In the genomic region with DNA sequence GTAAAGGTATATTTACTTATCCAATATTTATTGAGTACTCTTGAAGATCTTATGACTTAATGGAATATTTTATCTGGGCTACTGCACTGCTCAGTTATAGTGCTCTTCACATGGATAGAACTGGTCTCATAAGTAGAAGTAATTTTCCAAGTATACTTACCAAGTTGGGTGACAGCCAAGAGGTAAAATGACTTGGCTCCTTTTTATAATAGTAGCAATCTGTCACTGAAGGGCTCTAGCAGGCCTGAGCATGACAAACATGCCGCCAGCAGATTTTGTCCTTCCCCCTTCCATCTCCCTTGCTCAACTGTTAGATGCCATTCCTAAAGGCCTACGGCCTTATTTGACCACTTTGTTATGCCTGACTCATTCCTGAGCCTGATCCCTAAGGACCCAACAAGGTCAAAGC, we compare ENCODE assay signal across 17 mouse cellular contexts. TPM values are rescaled to one million over a fixed set of nuclear protein-coding genes. Genes with fewer than 3 reads are reported as not detected.
DNase-seq lines count a peak whose midpoint lies in the region; ATAC-seq and TF ChIP-seq lines count a peak whose summit lies in the region.
"Had no signal": no experiment of that assay in that cellular context is flagged by ENCODE, and none has a peak within 500 bp of the region (broad histone marks: within the 10 kb centered on the region; RNA-seq: fewer than 3 reads in every experiment).

No protein-coding gene starts in this region.

- H3K4me1 ChIP-seq in kidney, adult 2 months (ENCODE audit: control insufficient read depth, insufficient read depth, low read length): 0 out of 2 replicates have a peak, but pooled peaks cover 3% of the 10 kb centered on the region
- H3K4me1 ChIP-seq in kidney, embryonic 14.5 days (ENCODE audit: control insufficient read depth, insufficient read depth, low read length): no peaks in the 10 kb centered on the region
- 0 out of 4 replicates have a peak, but pooled peaks cover 0 to 6% of the 10 kb centered on the region in 2 experiments for H3K4me1 ChIP-seq in MEL (ENCODE audit: control insufficient read depth in 1 of 2, insufficient read depth in 2 of 2, low read length in 2 of 2)
- no peaks in the 10 kb centered on the region; the same call in 1 of the 2 replicates for H3K4me1 ChIP-seq in embryonic fibroblast, embryonic 13.5 days (ENCODE audit: control insufficient read depth, insufficient read depth, low read length)

- TF ChIP-seq RAD21 in MEL (IDR thresholded peaks at IDR 0.05; ENCODE audit: low read depth, low read length): no peak

- no peak overlapping the region for H3K4me2 ChIP-seq in kidney, embryonic 14.5 days (replicated peaks; ENCODE audit: low read depth, low read length)
- H3K4me2 ChIP-seq: hindbrain, embryonic 15.5 days; neural tube, embryonic 15.5 days had no signal

- H3K27me3 ChIP-seq in kidney, adult 2 months (replicated peaks; ENCODE audit: control insufficient read depth, insufficient read depth, low read length): no peaks in the 10 kb centered on the region
- no peaks in the 10 kb centered on the region for H3K27me3 ChIP-seq in kidney, embryonic 14.5 days (ENCODE audit: control insufficient read depth, insufficient read depth, low read length)
- H3K27me3 ChIP-seq in MEL (ENCODE audit: control insufficient read depth in 1 of 2, insufficient read depth in 2 of 2, low read length in 2 of 2): no peaks in the 10 kb centered on the region; a peak in 1 of 4 replicates
- H3K27me3 ChIP-seq: hindbrain, embryonic 15.5 days; neural tube, embryonic 15.5 days had no signal

- H3K9me3 ChIP-seq in kidney, embryonic 14.5 days (ENCODE audit: control insufficient read depth, low read length): no peaks in the 10 kb centered on the region
- no peaks in the 10 kb centered on the region for H3K9me3 ChIP-seq in MEL (replicated peaks; ENCODE audit: insufficient read depth, low read length)
- H3K9me3 ChIP-seq: hindbrain, embryonic 15.5 days; neural tube, embryonic 15.5 days had no signal

- 63% methylated on average over 2 of the region's 2 CpGs for WGBS in kidney, adult 2 months
- WGBS in kidney, embryonic 14.5 days: 88% methylated on average over 2 of the region's 2 CpGs

- ATAC-seq in kidney, embryonic 14.5 days (ENCODE audit: low FRiP score, low TSS enrichment): no peak
- no peak for ATAC-seq in granulocyte monocyte progenitor cell, adult 5-6 weeks (replicated peaks; ENCODE audit: poor library complexity, severe bottlenecking)
- ATAC-seq: CD4-positive, CD25-positive, alpha-beta regulatory T cell, adult 4 months had no signal

- no peak for TF ChIP-seq POLR2A in kidney, adult 2 months (IDR thresholded peaks at IDR 0.05; ENCODE audit: low read depth, low read length)
- no peak for TF ChIP-seq POLR2A in MEL (IDR thresholded peaks at IDR 0.05; ENCODE audit: control insufficient read depth in 1 of 2, insufficient read depth in 1 of 2, low read depth in 1 of 2, low read length in 2 of 2, poor library complexity in 1 of 2)
- TF ChIP-seq POLR2A in embryonic fibroblast, embryonic 13.5 days (IDR thresholded peaks at IDR 0.05; ENCODE audit: low read depth, low read length): no peak

- intact Hi-C loops in left cerebral cortex, postnatal 14 days (cut with DNase I): no loop called here

- H3K9ac ChIP-seq in kidney, embryonic 14.5 days (ENCODE audit: low read depth, low read length): no peak overlapping the region
- no peak overlapping the region for H3K9ac ChIP-seq in MEL (ENCODE audit: control insufficient read depth, low read depth, low read length, poor library complexity, severe bottlenecking)
- H3K9ac ChIP-seq: hindbrain, embryonic 15.5 days; neural tube, embryonic 15.5 days had no signal

- no peak overlapping the region for H3K4me3 ChIP-seq in kidney, adult 2 months (ENCODE audit: insufficient read depth, low read depth, low read length)
- no peak overlapping the region for H3K4me3 ChIP-seq in kidney, embryonic 14.5 days (ENCODE audit: low read length)
- H3K4me3 ChIP-seq in MEL (ENCODE audit: control insufficient read depth in 1 of 2, insufficient read depth in 1 of 2, low read depth in 2 of 2, low read length in 2 of 2): no peak overlapping the region
- H3K4me3 ChIP-seq in embryonic fibroblast, embryonic 13.5 days (ENCODE audit: insufficient read depth, low read length): no peak overlapping the region
- H3K4me3 ChIP-seq: hindbrain, embryonic 15.5 days; neural tube, embryonic 15.5 days had no signal

- H3K27ac ChIP-seq in kidney, adult 2 months (ENCODE audit: insufficient read depth, low read depth, low read length): no peak overlapping the region
- H3K27ac ChIP-seq in kidney, embryonic 14.5 days (ENCODE audit: low read depth, low read length): no peak overlapping the region
- H3K27ac ChIP-seq in MEL (ENCODE audit: control insufficient read depth, low read depth, low read length): no peak overlapping the region
- peak overlapping the region; percentile 38; the same call in 1 of the 2 replicates for H3K27ac ChIP-seq in embryonic fibroblast, embryonic 13.5 days (ENCODE audit: insufficient read depth, low read length)
- H3K27ac ChIP-seq: hindbrain, embryonic 15.5 days; neural tube, embryonic 15.5 days had no signal

- no peaks in the 10 kb centered on the region for H3K36me3 ChIP-seq in kidney, adult 2 months (ENCODE audit: control insufficient read depth, insufficient read depth, low read length)
- H3K36me3 ChIP-seq in kidney, embryonic 14.5 days (ENCODE audit: control insufficient read depth, insufficient read depth, low read length): no peaks in the 10 kb centered on the region
- no peaks in the 10 kb centered on the region; a peak in 2 of 4 replicates for H3K36me3 ChIP-seq in MEL (ENCODE audit: control insufficient read depth in 1 of 2, insufficient read depth in 2 of 2, low read length in 2 of 2)
- H3K36me3 ChIP-seq: hindbrain, embryonic 15.5 days; neural tube, embryonic 15.5 days had no signal

- TF ChIP-seq EP300 in MEL (IDR thresholded peaks at IDR 0.05; ENCODE audit: low read depth in 1 of 2, low read length in 2 of 2): no peak

- TF ChIP-seq CTCF in kidney, adult 2 months (conservative IDR thresholded peaks at IDR 0.05; ENCODE audit: insufficient read depth, insufficient read length, low read depth, low read length): no peak
- no peak for TF ChIP-seq CTCF in MEL (IDR thresholded peaks at IDR 0.05 in 2 of 3, conservative IDR thresholded peaks at IDR 0.05 in 1 of 3; ENCODE audit: control insufficient read depth in 1 of 3, insufficient read depth in 1 of 3, low read depth in 2 of 3, low read length in 3 of 3, poor library complexity in 1 of 3, severe bottlenecking in 1 of 3)
- TF ChIP-seq CTCF in embryonic fibroblast, embryonic 13.5 days (IDR thresholded peaks at IDR 0.05; ENCODE audit: borderline replicate concordance, insufficient read depth, low read length): no peak

- peak; percentile 65 for DNase-seq in kidney, adult 2 months
- peak; percentile 43 for DNase-seq in MEL (ENCODE audit: low read depth, low spot score)
- DNase-seq in lung, postnatal 10 days: peak; percentile 44
- no peak for DNase-seq in thymus, postnatal 0 days (ENCODE audit: low spot score)
- no peak for DNase-seq in left cerebral cortex, postnatal 14 days (ENCODE audit: low spot score in 2 of 2)
- DNase-seq: cerebellum, postnatal 14 days; heart, adult 18-20 months; kidney, adult 18-20 months; layer of hippocampus, adult 9-11 months; left cerebral cortex, postnatal 4 days; spleen, adult 18-20 months had no signal

- no peaks in the 10 kb centered on the region for H3K79me2 ChIP-seq in MEL (ENCODE audit: control insufficient read depth, insufficient read depth, low read length, poor library complexity)

TF ChIP-seq in MEL, 35 proteins besides CTCF, POLR2A, EP300 and RAD21 (continues in another document):
- TF ChIP-seq ZC3H11A (IDR thresholded peaks at IDR 0.05; ENCODE audit: low read depth, low read length): no peak
- no peak for TF ChIP-seq BHLHE40 (IDR thresholded peaks at IDR 0.05; ENCODE audit: borderline replicate concordance, low read depth, low read length)
- no peak for TF ChIP-seq TAL1 (IDR thresholded peaks at IDR 0.05; ENCODE audit: low read length)
- no peak for TF ChIP-seq HCFC1 (IDR thresholded peaks at IDR 0.05; ENCODE audit: low read depth, low read length)
- no peak for TF ChIP-seq E2F4 (IDR thresholded peaks at IDR 0.05; ENCODE audit: borderline replicate concordance, low read depth, low read length)
- no peak for TF ChIP-seq ETS1 (IDR thresholded peaks at IDR 0.05; ENCODE audit: low read depth, low read length)
- TF ChIP-seq SIN3A (IDR thresholded peaks at IDR 0.05; ENCODE audit: low read length): no peak
- TF ChIP-seq ELF1 (IDR thresholded peaks at IDR 0.05; ENCODE audit: low read depth, low read length): no peak
- TF ChIP-seq POLR2AphosphoS5 (IDR thresholded peaks at IDR 0.05; ENCODE audit: borderline replicate concordance, low read depth, low read length): no peak
- no peak for TF ChIP-seq ZMIZ1 (IDR thresholded peaks at IDR 0.05; ENCODE audit: low read depth, low read length)

RNA-seq across cellular contexts. Expression of gene 4930550C14Rik, which starts 6.8 kb away (rescaled TPM):
- polyA plus RNA-seq in kidney, adult 2 months (2012; rRNA removed): 1.0 and 1.8 TPM in 2 replicates
- 1.5 and 2.7 TPM in 2 replicates for polyA plus RNA-seq in kidney, embryonic 14.5 days (2014; fragmentation: Nextera tagmentation; extraction: Ambion mirVana)
- 0.08 TPM in 1 of 2 replicates, not detected in the other for total RNA-seq in MEL (2012; rRNA removed)
- polyA plus RNA-seq in MEL (2012; ENCODE audit: insufficient read depth in 1 of 2, insufficient read length in 2 of 2, low read depth in 1 of 2, low replicate concordance in 2 of 2, missing spikeins in 1 of 2): under 1 TPM in 1 of 2 experiments, not detected in 1; 0.08 TPM
- 1.2 and 2.1 TPM in 2 replicates for polyA plus RNA-seq in embryonic fibroblast, embryonic 13.5 days (2011; ENCODE audit: insufficient read length, low read depth, missing spikeins)
- total RNA-seq in granulocyte monocyte progenitor cell, adult 5-6 weeks (2014; fragmentation: Nextera tagmentation): not detected in 2 replicates
- 0.22 TPM in 1 of 2 replicates, not detected in the other for total RNA-seq in granulocyte monocyte progenitor cell, adult 5-6 weeks (2017)
- 3.6 and 4.6 TPM in 2 replicates for polyA plus RNA-seq in thymus, postnatal 0 days (2015; fragmentation: Nextera tagmentation; extraction: Ambion mirVana)
- under 1 TPM; 0.33 to 0.44 TPM for total RNA-seq in left cerebral cortex, postnatal 14 days (2021)
- total RNA-seq: heart, adult 18-20 months; left cerebral cortex, postnatal 4 days had no signal

RNA-seq across cellular contexts. Expression of gene Kdelc2, which starts 25.1 kb away (rescaled TPM):
- 3.5 and 4.3 TPM in 2 replicates for polyA plus RNA-seq in kidney, adult 2 months (2012; rRNA removed)
- polyA plus RNA-seq in kidney, embryonic 14.5 days (2014; fragmentation: Nextera tagmentation; extraction: Ambion mirVana): 15.5 and 25.3 TPM in 2 replicates
- 0.04 TPM in 1 of 2 replicates, not detected in the other for total RNA-seq in MEL (2012; rRNA removed)
- under 1 TPM in 1 of 2 experiments, not detected in 1; 0.31 TPM for polyA plus RNA-seq in MEL (2012; ENCODE audit: insufficient read depth in 1 of 2, insufficient read length in 2 of 2, low read depth in 1 of 2, low replicate concordance in 2 of 2, missing spikeins in 1 of 2)
- 34.7 and 51.7 TPM in 2 replicates for polyA plus RNA-seq in embryonic fibroblast, embryonic 13.5 days (2011; ENCODE audit: insufficient read length, low read depth, missing spikeins)
- total RNA-seq in granulocyte monocyte progenitor cell, adult 5-6 weeks (2014; fragmentation: Nextera tagmentation): 7.3 and 14.1 TPM in 2 replicates
- 11.4 and 12.2 TPM in 2 replicates for total RNA-seq in granulocyte monocyte progenitor cell, adult 5-6 weeks (2017)
- 4.3 and 4.6 TPM in 2 replicates for polyA plus RNA-seq in thymus, postnatal 0 days (2015; fragmentation: Nextera tagmentation; extraction: Ambion mirVana)
- 1 to 10 TPM; 8.3 to 8.9 TPM for total RNA-seq in left cerebral cortex, postnatal 14 days (2021)

Comparison
In these comparisons a context has a peak if more than half of its experiments do, and no peak if none do; other contexts are left out.
1. DNase-seq: peak in kidney, adult 2 months (single experiment), MEL (single experiment) and lung, postnatal 10 days (single experiment); none in thymus, postnatal 0 days (single experiment) and left cerebral cortex, postnatal 14 days (0 of 2).